Mouse (Mus musculus): ENCODE data around the gene Lnpep. TPM values are rescaled to one million over a fixed set of nuclear protein-coding genes. Genes with fewer than 3 reads are reported as not detected.

The Lnpep gene
- polyA plus RNA-seq, 1 experiment = 4.4 TPM

- Histone ChIP-seq H3ac (ENCODE audit: control insufficient read depth, insufficient read length) (no peak overlapping the region), H3K4me3 (no peak overlapping the region), H3K79me2 (ENCODE audit: control insufficient read depth, insufficient read depth) (peaks cover 82% of the 10 kb centered on the region), H3K27me3 (ENCODE audit: control insufficient read depth, insufficient read depth, insufficient read length) (no peaks in the 10 kb centered on the region), H3K4me2 (ENCODE audit: low read depth) (no peak overlapping the region), H3K36me3 (ENCODE audit: control insufficient read depth, insufficient read depth) (peaks cover 6% of the 10 kb centered on the region)
- TF ChIP-seq POLR2A (IDR thresholded peaks at IDR 0.05; ENCODE audit: insufficient read length, low read depth) = no peak
- TF ChIP-seq SRF (IDR thresholded peaks at IDR 0.05; ENCODE audit: control insufficient read depth, insufficient read length, low read depth) = no peak
- no peak for TF ChIP-seq REST (IDR thresholded peaks at IDR 0.05; ENCODE audit: insufficient read depth, insufficient read length)
- no peak for TF ChIP-seq TCF3 (IDR thresholded peaks at IDR 0.05; ENCODE audit: insufficient read length, low read depth)
- TF ChIP-seq MAX (IDR thresholded peaks at IDR 0.05; ENCODE audit: low read depth) = no peak
- TF ChIP-seq POLR2AphosphoS2 (IDR thresholded peaks at IDR 0.05; ENCODE audit: insufficient read length, low read depth) = no peak
- TF ChIP-seq TCF12 (IDR thresholded peaks at IDR 0.05; ENCODE audit: insufficient read depth, poor library complexity, severe bottlenecking) = no peak
- no peak for TF ChIP-seq E2F4 (IDR thresholded peaks at IDR 0.05; ENCODE audit: insufficient read depth)
- TF ChIP-seq MYOG (IDR thresholded peaks at IDR 0.05; ENCODE audit: control insufficient read depth in 1 of 3, insufficient read depth in 1 of 3, insufficient read length in 2 of 3, low read depth in 2 of 3) = no peak
- no peak for TF ChIP-seq MYOD1 (IDR thresholded peaks at IDR 0.05; ENCODE audit: control insufficient read depth in 1 of 3, insufficient read length in 2 of 3, low read depth in 2 of 3)
- no peak for TF ChIP-seq CEBPB (IDR thresholded peaks at IDR 0.05; ENCODE audit: insufficient read depth, poor library complexity, severe bottlenecking)
- no peak for TF ChIP-seq USF1 (IDR thresholded peaks at IDR 0.05; ENCODE audit: low read depth)
Observed at GRCm38 (mm10) chr17:17581234-17581633, 43.6 kb downstream of the Lnpep start.

GRCm38 (mm10) chr17:17576399-17576798 is 48.5 kb downstream of the Lnpep start:
- Histone ChIP-seq H3K27me3 (ENCODE audit: control insufficient read depth, insufficient read depth, insufficient read length) (no peaks in the 10 kb centered on the region), H3K36me3 (ENCODE audit: control insufficient read depth, insufficient read depth) (peaks cover 16% of the 10 kb centered on the region), H3K4me3 (no peak overlapping the region), H3ac (ENCODE audit: control insufficient read depth, insufficient read length) (no peak overlapping the region), H3K4me2 (ENCODE audit: low read depth) (no peak overlapping the region), H3K79me2 (ENCODE audit: control insufficient read depth, insufficient read depth) (peaks cover 55% of the 10 kb centered on the region)
- TF ChIP-seq MYOG (IDR thresholded peaks at IDR 0.05; ENCODE audit: control insufficient read depth in 1 of 3, insufficient read depth in 1 of 3, insufficient read length in 2 of 3, low read depth in 2 of 3) = no peak
- TF ChIP-seq MYOD1 (IDR thresholded peaks at IDR 0.05; ENCODE audit: control insufficient read depth in 1 of 3, insufficient read length in 2 of 3, low read depth in 2 of 3) = no peak
- TF ChIP-seq REST (IDR thresholded peaks at IDR 0.05; ENCODE audit: insufficient read depth, insufficient read length) = no peak
- no peak for TF ChIP-seq POLR2A (IDR thresholded peaks at IDR 0.05; ENCODE audit: insufficient read length, low read depth)
- TF ChIP-seq SRF (IDR thresholded peaks at IDR 0.05; ENCODE audit: control insufficient read depth, insufficient read length, low read depth) = no peak
- no peak for TF ChIP-seq USF1 (IDR thresholded peaks at IDR 0.05; ENCODE audit: low read depth)
- no peak for TF ChIP-seq CEBPB (IDR thresholded peaks at IDR 0.05; ENCODE audit: insufficient read depth, poor library complexity, severe bottlenecking)
- TF ChIP-seq TCF3 (IDR thresholded peaks at IDR 0.05; ENCODE audit: insufficient read length, low read depth) = no peak
- TF ChIP-seq MAX (IDR thresholded peaks at IDR 0.05; ENCODE audit: low read depth) = no peak
- TF ChIP-seq POLR2AphosphoS2 (IDR thresholded peaks at IDR 0.05; ENCODE audit: insufficient read length, low read depth) = no peak
- TF ChIP-seq TCF12 (IDR thresholded peaks at IDR 0.05; ENCODE audit: insufficient read depth, poor library complexity, severe bottlenecking) = no peak
- TF ChIP-seq E2F4 (IDR thresholded peaks at IDR 0.05; ENCODE audit: insufficient read depth) = no peak

GRCm38 (mm10) chr17:17567071-17567470 is 57.8 kb downstream of the Lnpep start:
- no peak overlapping the region for H3K4me3 ChIP-seq
- peaks cover 48% of the 10 kb centered on the region for H3K36me3 ChIP-seq (ENCODE audit: control insufficient read depth, insufficient read depth)
- no peak for TF ChIP-seq POLR2AphosphoS2 (IDR thresholded peaks at IDR 0.05; ENCODE audit: insufficient read length, low read depth)
- no peak for TF ChIP-seq MAX (IDR thresholded peaks at IDR 0.05; ENCODE audit: low read depth)
- no peak for TF ChIP-seq SRF (IDR thresholded peaks at IDR 0.05; ENCODE audit: control insufficient read depth, insufficient read length, low read depth)
- TF ChIP-seq MYOD1 (IDR thresholded peaks at IDR 0.05; ENCODE audit: control insufficient read depth in 1 of 3, insufficient read length in 2 of 3, low read depth in 2 of 3) = no peak
- no peak for TF ChIP-seq REST (IDR thresholded peaks at IDR 0.05; ENCODE audit: insufficient read depth, insufficient read length)
- no peak for TF ChIP-seq MYOG (IDR thresholded peaks at IDR 0.05; ENCODE audit: control insufficient read depth in 1 of 3, insufficient read depth in 1 of 3, insufficient read length in 2 of 3, low read depth in 2 of 3)
- TF ChIP-seq CEBPB (IDR thresholded peaks at IDR 0.05; ENCODE audit: insufficient read depth, poor library complexity, severe bottlenecking) = no peak
- no peak for TF ChIP-seq TCF3 (IDR thresholded peaks at IDR 0.05; ENCODE audit: insufficient read length, low read depth)
- no peak for TF ChIP-seq POLR2A (IDR thresholded peaks at IDR 0.05; ENCODE audit: insufficient read length, low read depth)
- TF ChIP-seq USF1 (IDR thresholded peaks at IDR 0.05; ENCODE audit: low read depth) = no peak
- no peak for TF ChIP-seq TCF12 (IDR thresholded peaks at IDR 0.05; ENCODE audit: insufficient read depth, poor library complexity, severe bottlenecking)
- no peak for TF ChIP-seq E2F4 (IDR thresholded peaks at IDR 0.05; ENCODE audit: insufficient read depth)
- no peaks in the 10 kb centered on the region for H3K27me3 ChIP-seq (ENCODE audit: control insufficient read depth, insufficient read depth, insufficient read length)
- H3K4me2 ChIP-seq (ENCODE audit: low read depth) = no peak overlapping the region
- no peak overlapping the region for H3ac ChIP-seq (ENCODE audit: control insufficient read depth, insufficient read length)
- no peaks in the 10 kb centered on the region for H3K79me2 ChIP-seq (ENCODE audit: control insufficient read depth, insufficient read depth)

- H3K4me2 ChIP-seq (ENCODE audit: low read depth) = no peak overlapping the region
- H3ac ChIP-seq (ENCODE audit: control insufficient read depth, insufficient read length) = no peak overlapping the region
- peaks cover 45% of the 10 kb centered on the region for H3K36me3 ChIP-seq (ENCODE audit: control insufficient read depth, insufficient read depth)
- H3K4me3 ChIP-seq = no peak overlapping the region
- H3K79me2 ChIP-seq (ENCODE audit: control insufficient read depth, insufficient read depth) = no peaks in the 10 kb centered on the region
- H3K27me3 ChIP-seq (ENCODE audit: control insufficient read depth, insufficient read depth, insufficient read length) = no peaks in the 10 kb centered on the region
- TF ChIP-seq E2F4 (IDR thresholded peaks at IDR 0.05; ENCODE audit: insufficient read depth) (no peak), SRF (IDR thresholded peaks at IDR 0.05; ENCODE audit: control insufficient read depth, insufficient read length, low read depth) (no peak), TCF12 (IDR thresholded peaks at IDR 0.05; ENCODE audit: insufficient read depth, poor library complexity, severe bottlenecking) (no peak), CEBPB (IDR thresholded peaks at IDR 0.05; ENCODE audit: insufficient read depth, poor library complexity, severe bottlenecking) (no peak), USF1 (IDR thresholded peaks at IDR 0.05; ENCODE audit: low read depth) (no peak), POLR2A (IDR thresholded peaks at IDR 0.05; ENCODE audit: insufficient read length, low read depth) (no peak)
Observed at GRCm38 (mm10) chr17:17548958-17549357, 75.9 kb downstream of the Lnpep start.
